ENCODE assay signal across 8 mouse cellular contexts in genomic region chr2:152332101-152332825, GRCm38 (mm10). TPM values are rescaled to one million over a fixed set of nuclear protein-coding genes. Genes with fewer than 3 reads are reported as not detected.
DNase-seq lines count a peak whose midpoint lies in the region; ATAC-seq and TF ChIP-seq lines count a peak whose summit lies in the region.

Gene Rbck1 (minus strand): TSS chr2:152332653.

- H3K4me1 ChIP-seq in hindbrain, postnatal 0 days (ENCODE audit: insufficient read depth, low read length), result peaks cover 7% of the 10 kb centered on the region

- TF ChIP-seq CTCF in gastrocnemius, adult 2 months (IDR thresholded peaks at IDR 0.05), result 0 out of 2 replicates have a peak, but pooled peaks have one; percentile 17
- TF ChIP-seq CTCF in hindbrain, postnatal 0 days (IDR thresholded peaks at IDR 0.05; ENCODE audit: low read depth), result peak; percentile 15
- TF ChIP-seq CTCF in left cerebral cortex, adult 2 months (IDR thresholded peaks at IDR 0.05), result no peak

- H3K9me3 ChIP-seq in hindbrain, postnatal 0 days (ENCODE audit: low read length), result no peaks in the 10 kb centered on the region

- ATAC-seq in hindbrain, postnatal 0 days, result peak; percentile 97
- ATAC-seq in megakaryocyte, adult 5-6 weeks (ENCODE audit: poor library complexity, severe bottlenecking), result peak; percentile 88

- H3K36me3 ChIP-seq in hindbrain, postnatal 0 days (ENCODE audit: insufficient read depth, low read length), result peaks cover 9% of the 10 kb centered on the region; the same call in 1 of the 2 replicates

- H3K27me3 ChIP-seq in hindbrain, postnatal 0 days (ENCODE audit: insufficient read depth, low read length), result no peaks in the 10 kb centered on the region

- H3K9ac ChIP-seq in hindbrain, postnatal 0 days (replicated peaks; ENCODE audit: low read length), result peak within 1 kb of the TSS; percentile 91

- WGBS in hindbrain, postnatal 0 days, result under 1% methylated on average over 51 of the region's 54 CpGs

- intact Hi-C loops in gastrocnemius, adult 2 months (cut with DNase I), result loop anchor here (5.0 kb wide), 2 partner anchors 40 to 105 kb away; partner anchors contain the start of genes Csnk2a1 and Tbc1d20
- intact Hi-C loops in left cerebral cortex, adult 2 months (cut with DNase I), result loop anchor here (1.0 to 2.0 kb wide), 2 partner anchors 36 to 105 kb away; partner anchors contain the start of gene Csnk2a1

- peak within 1 kb of the TSS; percentile 93 for H3K4me2 ChIP-seq in hindbrain, postnatal 0 days (ENCODE audit: low read depth, low read length)

- H3K27ac ChIP-seq in gastrocnemius, adult 2 months, result peak within 1 kb of the TSS; percentile 98
- peak within 1 kb of the TSS; percentile 88 for H3K27ac ChIP-seq in hindbrain, postnatal 0 days
- H3K27ac ChIP-seq in left cerebral cortex, adult 2 months, result peak within 1 kb of the TSS; percentile 99

- DNase-seq in WW6 (ENCODE audit: low read depth, low spot score), result peak; percentile 81
- peak; percentile 84 to 88 for DNase-seq in cerebellum, postnatal 36 days
- DNase-seq in gastrocnemius, adult 2 months, result peak; percentile 93
- DNase-seq in hindbrain, postnatal 0 days (ENCODE audit: low spot score), result peak; percentile 94
- peak; percentile 79 to 83 for DNase-seq in left cerebral cortex, adult 2 months (ENCODE audit: extremely low spot score in 1 of 2, low spot score in 2 of 2)
- peak; percentile 84 to 92 for DNase-seq in right cerebral cortex, adult 2 months (ENCODE audit: low spot score in 2 of 2)
- peak; percentile 83 to 86 for DNase-seq in urinary bladder, postnatal 36 days (ENCODE audit: low spot score in 2 of 2)

- peak within 1 kb of the TSS; percentile 86 for H3K4me3 ChIP-seq in gastrocnemius, adult 2 months
- peak within 1 kb of the TSS; percentile 85 for H3K4me3 ChIP-seq in hindbrain, postnatal 0 days (ENCODE audit: low read length)
- peak within 1 kb of the TSS; percentile 81 for H3K4me3 ChIP-seq in left cerebral cortex, adult 2 months

RNA-seq across cellular contexts. Expression of gene Rbck1, which starts in this region (rescaled TPM):
- total RNA-seq in gastrocnemius, adult 2 months (2021), result 10 to 100 TPM; 27.0 to 31.1 TPM
- total RNA-seq in hindbrain, postnatal 0 days (2014; rRNA removed), result 119 and 135 TPM in 2 replicates
- polyA plus RNA-seq in hindbrain, postnatal 0 days (2015; fragmentation: Nextera tagmentation; extraction: Ambion mirVana), result 77.9 and 81.6 TPM in 2 replicates
- 100 to 1,000 TPM; 111 to 117 TPM for total RNA-seq in left cerebral cortex, adult 2 months (2021)
- total RNA-seq in megakaryocyte, adult 5-6 weeks (2015), result 45.4 and 46.2 TPM in 2 replicates
- total RNA-seq in megakaryocyte, adult 5-6 weeks (2017), result 54.8 and 55.5 TPM in 2 replicates

Comparison
In these comparisons a context has a peak if more than half of its experiments do, and no peak if none do; other contexts are left out.
1. Peak in every context shown above with its lines: DNase-seq, ATAC-seq, H3K4me3 ChIP-seq and H3K27ac ChIP-seq.